Mouse (Mus musculus): ENCODE results near the gene Specc1.

Specc1 gene

DNA sequence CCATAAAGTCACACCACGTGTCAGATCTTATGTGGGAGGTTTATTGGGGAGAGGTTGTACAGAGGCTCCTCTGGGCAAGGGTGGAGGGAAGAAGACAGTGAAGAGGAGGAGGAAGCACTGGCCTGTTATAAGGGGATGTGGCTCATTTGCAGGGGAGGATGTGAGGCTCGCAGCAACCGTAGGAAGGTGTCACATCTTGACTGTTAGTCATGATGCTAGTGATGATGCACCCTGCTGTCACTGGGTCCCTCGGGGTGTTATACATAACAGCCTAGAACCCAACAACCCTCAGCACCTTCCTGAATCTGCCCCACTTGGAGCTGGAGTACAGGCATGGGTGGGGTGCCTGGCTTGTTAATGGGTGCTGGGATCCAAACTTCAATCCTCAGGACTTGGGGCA is 94.9 kb downstream of the Specc1 start:
- DNase-seq, result no peak

DNA sequence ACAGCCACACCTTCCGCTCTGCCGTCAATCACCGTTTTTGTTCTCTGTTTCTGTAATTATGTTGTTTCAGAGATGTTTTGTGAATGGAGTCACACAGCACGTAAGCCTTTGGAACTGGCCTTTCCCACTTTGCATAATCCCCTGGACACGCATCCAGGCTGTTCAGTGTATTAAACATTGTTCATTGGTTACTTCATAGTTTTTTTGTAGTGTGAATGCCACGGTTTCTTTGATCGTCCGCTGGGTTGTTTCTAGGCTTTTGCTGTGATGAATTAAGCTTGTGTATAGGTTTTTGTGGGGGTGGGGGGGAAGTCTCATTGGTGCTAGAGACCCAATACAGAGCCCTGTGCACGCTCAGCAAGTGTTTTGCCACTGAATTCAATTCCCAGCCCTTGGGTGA is 97.4 kb downstream of the Specc1 start:
- no peak for DNase-seq

DNA sequence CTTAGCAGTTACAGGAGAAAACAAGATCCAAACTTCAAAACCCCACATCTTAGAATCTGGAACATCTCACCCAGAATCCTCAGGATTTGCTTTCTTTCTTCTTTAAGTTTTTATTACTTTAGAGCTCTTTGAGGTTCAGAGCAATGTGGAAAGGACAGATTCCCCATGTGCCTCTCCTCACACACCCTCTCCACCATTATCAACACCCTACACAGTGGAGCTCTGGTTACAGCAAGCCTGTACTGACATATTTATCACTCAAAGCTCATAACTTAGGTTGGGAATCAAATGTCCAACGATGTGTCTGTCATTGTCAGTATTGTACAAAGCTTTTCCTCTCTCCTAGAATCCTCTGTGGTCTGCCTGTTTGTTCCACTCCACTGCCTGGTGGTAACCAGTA is 108.0 kb downstream of the Specc1 start:
- no peak for DNase-seq

DNA sequence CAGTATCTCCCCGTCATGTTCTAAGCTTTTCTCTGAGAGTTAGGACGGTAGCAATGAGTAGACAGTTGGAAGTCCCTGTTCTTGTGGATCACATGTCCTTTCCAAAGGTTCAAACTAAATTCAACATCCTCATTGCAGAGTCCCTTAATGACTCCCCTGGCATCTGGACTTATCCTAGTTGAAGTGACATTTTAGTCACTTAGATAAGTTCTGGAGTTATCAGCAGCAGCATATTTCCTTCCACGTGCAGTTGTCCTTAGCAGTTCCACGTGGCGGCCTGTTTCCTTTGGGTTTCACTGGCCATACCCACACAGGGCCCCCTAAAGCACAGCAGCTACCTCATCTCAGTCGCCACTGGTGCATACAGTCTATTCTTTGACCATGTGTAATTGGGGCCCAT is 109.1 kb downstream of the Specc1 start:
- no peak for DNase-seq

DNA sequence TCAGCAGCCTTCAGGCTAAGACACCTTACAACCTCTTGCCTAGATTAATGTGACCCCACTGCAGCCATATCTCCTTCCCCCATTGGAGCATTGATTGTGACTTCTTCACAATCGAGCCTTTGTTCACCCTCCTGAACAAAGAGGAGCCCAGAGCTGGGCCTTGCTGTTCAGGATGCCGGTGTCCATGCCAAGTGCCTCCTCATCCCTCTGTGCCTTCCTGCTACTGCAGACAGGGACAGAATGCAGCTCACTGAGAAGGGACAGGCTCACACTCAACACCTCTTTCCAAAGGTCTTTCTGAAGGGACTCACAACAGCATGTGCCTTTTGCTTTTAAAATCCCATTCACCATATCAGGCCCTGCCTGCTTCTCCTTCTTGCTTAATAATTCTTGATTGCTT is 113.0 kb downstream of the Specc1 start:
- DNase-seq, result no peak

DNA sequence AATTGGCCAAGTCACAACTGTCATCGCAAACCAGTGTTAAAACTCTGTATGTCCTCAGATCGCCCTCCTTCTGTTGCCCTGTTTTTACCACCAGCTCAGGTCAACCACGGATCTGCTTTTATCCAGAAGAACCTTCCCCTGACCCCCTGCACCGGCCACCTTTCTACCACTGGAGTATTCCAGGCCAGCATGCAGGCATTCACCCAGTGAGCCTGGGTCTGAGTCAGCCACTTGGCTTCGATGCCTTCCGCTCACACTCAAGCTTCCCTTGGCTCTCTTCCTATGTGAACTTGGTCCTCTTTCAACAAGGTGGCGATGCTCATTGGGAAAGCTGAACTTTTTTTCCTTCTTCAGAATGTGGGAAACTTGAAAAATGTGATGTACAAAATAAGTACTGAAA is 113.6 kb downstream of the Specc1 start:
- no peak for DNase-seq

DNA sequence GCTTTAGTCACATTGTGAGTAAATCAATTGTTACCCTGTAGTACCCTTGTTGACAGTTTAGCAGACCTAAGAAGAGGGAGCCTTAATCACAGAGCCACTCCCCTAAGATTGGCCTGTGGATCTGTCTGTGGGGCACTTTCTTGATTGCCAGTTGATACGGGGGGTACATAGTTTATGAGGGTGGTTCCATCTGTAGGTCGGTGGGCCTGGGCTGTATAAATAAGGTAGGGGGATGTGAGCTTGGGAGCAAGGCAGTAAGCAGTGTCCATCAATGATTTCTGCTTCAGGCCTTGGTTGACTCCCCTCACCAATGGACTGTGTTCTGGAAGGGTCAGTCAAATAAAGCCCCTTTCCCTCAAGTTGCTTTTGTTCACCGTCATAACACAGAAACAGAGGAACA is 115.8 kb downstream of the Specc1 start:
- DNase-seq, result no peak

DNA sequence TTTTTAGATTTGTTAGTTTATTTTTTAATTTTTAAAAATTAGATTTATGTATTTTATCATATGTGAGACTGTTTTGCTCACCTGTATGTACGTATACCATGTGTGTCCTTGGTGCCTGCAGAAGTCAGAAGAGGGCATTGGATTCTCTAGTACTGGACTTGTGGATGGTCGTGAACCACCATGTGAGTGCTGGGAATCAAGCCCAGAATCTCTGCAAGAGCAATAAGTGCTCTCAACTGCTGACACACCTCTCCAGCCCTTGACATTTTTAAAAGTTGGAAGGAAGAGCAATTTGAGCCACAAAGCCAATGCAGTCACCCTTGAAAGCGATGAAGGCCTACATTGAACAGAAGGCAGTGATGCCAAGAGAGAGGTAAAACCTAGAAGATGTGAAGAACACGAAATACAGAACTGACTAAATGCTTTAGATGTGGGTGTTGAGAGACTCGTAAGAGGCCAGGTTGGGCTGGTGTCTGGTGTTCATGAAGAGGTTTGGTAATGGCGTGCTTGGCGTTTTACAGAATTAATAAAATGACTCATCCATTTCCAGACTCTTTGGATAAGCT is 117.1 kb downstream of the Specc1 start:
- no peak for DNase-seq

DNA sequence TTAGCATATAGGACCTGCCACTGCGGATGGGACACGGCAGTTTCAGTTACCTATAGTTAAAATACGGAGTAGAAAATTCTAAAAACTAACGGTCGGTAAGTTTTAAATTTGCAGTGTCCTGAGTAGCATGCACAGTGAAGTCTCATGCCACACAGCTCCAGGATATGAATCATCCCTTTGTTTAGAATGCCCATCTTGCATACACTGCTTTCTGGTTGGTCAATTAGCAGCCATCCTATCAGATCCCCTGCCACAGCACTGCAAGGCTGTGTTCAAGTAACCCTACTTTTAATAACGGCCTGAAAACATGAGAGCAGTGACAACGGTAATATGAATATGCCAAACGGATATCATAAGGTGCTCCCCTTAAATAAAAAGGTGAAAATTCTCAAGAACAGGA is 118.0 kb downstream of the Specc1 start:
- no peak for DNase-seq

DNA sequence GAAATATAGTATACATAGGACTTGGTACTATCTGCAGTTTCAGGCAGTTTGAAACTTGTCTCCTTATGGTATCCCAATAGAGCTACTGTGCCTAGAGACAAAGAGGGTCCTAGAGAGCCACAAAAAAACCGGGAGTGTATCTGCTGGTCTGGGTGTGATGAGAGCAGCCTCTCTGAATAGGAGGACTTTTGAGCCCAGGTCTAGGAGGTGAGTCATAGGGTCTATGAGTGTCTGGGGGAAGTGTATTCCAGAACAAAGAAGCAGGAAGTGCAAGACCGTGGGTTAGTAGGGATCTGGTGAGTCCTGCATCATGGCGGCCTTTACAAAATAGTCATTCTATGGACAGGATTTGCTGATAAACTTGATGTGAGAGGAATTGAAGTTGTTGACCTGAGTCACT is 118.5 kb downstream of the Specc1 start:
- no peak for DNase-seq

DNA sequence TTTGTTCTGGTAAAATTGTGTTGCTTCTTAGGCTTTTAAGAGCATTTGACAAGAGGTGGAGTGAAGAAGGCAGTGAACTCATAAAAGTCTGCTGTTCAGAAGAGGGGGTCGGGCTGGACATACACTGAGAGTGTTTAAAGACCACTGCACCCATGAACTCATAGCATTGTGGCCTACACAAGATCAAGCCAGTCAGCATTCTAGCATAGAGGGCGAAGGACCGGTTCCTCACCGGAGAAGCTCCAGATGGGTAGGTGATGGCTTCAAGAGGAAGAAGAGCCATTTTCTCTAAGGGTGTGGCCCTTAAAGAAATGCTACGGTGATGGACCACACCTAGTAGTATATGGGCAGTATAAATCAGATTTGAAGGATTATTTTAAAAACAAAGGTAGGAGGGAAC is 119.0 kb downstream of the Specc1 start:
- DNase-seq, result no peak

DNA sequence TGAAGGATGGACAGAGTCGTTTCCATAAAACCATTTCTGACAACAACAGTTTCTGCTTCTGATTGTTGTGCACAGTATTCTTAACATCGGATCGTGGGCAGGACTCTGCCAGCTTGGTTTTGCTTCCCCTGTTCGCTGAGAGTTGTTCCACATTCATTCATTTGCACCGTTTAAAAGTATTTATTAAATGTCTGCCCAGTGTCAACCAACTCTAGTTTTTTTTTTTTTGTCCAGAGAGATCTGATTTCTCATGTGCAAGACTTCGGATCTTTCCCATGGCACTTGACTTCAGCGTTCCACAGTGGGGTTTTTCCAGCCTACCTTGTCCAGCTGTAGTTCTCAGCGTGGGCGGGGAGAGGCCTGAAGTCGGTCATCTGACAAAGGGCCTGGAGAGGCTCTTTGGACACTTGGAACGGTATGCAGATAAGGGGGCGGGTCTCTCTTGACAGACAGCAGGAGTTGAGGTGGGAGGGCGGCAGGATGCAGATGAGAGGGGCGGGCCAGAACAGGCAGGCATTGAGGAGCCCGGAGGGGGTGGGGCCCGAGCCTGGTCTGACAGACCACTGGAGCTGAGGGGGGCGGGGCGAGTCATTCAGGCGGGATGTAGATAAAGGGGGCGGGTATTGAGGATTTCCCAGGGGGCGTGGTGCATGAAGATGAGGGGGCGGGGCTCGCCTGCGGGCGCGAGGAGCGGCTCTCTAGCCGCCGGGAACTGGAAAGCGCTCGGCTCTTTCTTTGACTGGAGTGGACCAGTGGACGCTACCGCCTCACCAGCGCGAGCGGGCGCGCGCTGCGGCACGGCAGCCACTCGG is 120.0 kb downstream of the Specc1 start:
- peak; percentile 100 for DNase-seq

DNA sequence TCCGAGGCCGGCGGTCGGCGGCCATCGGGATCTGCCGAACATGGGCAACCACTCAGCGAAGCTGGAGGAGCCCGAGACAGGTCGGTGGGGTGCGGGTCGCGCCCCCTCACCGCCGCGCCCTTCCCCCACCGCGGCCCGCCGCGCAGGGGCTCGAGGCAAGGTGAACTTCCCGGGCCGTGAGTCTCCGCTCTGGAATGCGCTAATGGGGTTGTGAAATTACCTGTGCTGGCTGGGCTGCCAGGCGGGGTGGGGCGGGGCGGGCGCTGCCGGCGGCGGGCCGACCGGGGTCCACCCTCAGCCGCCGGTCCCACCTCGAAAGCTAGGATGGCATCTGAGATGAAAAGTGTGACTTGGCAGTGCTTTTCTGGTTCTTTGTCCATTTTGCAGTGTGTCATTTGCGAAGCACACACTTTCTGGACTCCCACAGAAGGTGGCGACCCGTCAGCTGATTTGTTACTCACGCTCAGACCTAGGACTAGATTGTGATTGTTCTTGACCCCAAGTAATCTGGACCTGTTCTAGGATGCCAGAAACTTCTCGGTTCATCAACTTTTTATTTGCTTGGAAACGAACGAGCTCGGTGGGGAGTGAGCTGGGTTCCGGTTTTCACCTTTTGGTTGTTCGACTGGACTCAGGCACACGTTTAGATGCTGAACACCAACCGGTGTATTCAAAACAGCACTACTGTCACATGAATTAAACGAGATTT is 120.7 kb downstream of the Specc1 start:
- peak; percentile 61 for DNase-seq

DNA sequence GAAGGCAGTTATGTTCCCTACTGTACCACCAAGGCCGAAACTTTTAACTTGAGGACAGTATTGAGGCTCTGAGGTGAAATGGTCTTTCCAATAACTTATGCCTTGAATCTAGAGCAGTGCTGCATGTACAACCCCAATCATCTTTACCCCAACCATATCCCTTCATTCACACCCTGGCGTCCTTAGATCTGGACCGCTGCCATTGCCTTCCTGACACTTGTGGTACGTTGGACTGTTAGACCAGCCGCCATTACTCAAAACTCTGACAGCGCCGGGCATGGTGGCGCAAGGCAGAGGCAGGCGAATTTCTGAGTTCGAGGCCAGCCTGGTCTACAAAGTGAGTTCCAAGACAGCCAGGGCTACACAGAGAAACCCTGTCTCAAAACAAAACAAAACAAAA is 121.8 kb downstream of the Specc1 start:
- no peak for DNase-seq

DNA sequence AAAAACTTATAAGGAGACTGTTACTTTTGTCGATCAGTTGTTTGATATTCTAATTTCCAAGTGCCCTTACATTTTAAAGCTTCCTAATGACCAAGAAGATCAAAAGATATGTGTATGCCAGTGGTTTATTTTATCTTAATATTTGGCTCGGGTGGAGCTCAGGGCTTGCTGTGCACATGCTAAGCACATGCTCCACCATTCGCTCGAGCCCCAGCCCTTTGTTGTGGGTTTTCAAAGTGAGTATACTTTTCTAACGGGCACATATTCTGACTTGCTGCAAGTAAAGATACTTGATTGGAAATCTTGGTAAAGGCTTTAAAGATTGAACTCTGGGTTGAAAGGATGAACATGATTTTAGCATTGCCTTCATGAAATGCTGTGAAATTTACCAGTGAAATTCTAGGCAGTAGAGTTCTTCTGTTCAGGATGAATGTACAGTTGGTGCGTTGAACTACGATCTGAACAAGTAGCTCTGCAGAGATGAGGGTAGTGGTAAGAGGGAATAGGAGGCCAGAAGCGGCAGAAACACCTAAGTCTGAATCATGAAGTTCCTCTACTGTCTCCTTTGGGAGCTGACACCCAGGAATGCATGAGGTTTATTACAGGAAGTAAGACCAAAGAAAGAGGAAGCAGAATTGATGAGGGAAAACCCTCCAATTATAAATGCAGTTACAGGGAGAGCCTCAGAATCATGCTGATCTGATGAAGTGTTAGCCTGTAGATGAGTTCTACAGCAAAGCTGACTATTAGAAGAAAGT is 122.7 kb downstream of the Specc1 start:
- DNase-seq, result no peak

DNA sequence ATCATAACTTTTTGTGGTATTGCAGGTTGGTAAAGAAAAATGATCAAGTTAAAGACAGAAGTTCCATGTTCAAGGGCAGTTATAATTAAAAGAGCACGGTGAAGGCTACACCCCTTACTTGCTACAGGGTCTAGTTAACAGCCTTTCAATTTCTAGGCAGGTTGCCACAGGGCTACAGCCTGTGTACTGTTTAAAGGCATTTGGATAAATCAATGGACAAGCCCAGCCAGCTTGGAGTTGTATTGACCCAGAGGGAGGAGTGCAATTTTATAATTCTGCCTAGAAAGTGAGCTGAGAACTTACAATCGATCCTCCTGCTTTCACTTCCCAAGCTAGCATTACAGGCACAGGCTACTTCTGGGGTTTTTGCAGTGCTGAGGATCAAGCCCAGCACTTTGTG is 123.9 kb downstream of the Specc1 start:
- DNase-seq, result no peak

DNA sequence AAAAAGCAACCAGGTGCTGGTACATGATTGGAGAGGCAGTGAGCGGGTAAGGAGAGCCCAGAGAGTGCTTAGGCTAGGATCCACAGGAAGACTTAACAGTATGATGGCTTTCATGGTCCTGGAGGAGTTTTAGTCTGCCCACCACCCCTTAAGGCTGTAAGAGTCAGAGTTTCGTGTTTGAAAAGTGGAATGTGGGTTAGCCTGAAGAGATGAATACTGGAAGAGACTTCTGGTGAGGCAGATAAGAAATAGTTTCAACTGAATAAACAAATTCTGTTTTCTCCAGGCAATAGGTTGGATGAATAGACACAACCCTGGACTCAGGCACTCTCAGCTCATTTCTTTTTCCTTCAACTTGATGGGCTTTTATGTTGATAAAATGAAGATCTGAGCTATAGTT is 130.1 kb downstream of the Specc1 start:
- no peak for DNase-seq

DNA sequence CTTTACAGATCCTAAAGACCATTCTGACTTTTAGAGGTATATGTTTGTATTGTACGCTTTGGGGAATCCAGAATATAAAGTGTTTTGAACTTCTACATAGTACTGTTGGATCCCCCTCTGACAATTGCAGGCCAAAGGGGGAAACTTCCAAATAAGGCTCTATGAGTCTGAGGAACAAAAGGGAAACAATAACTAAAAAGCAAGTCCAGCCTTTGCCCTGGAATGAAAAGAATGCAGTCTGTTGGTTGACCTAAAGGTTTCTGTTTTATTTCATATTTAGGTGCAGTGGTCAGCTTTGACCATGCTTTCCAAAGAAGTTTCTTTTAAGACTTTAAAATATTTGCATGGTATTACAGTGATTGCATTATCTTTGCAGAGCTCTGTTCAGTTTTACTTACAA is 130.5 kb downstream of the Specc1 start:
- DNase-seq, result no peak

DNA sequence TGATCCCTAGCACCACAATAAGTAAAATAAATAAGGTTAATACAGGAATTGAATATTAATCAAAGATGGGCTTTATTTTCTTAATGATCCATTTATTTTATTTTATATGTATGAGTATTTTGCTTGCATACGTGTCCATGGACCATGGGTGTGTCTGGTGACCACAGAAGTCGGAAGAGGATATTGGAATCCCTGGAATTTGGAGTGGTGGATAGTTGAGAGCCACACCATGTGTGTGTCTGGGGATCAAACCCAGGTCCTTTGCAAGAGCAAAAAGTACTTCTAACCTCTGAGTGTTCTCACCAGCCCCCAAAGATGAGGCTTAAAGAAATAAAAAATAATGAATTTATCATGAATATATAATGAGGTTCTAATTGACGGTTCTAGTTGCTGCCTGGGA is 132.1 kb downstream of the Specc1 start:
- DNase-seq, result no peak

DNA sequence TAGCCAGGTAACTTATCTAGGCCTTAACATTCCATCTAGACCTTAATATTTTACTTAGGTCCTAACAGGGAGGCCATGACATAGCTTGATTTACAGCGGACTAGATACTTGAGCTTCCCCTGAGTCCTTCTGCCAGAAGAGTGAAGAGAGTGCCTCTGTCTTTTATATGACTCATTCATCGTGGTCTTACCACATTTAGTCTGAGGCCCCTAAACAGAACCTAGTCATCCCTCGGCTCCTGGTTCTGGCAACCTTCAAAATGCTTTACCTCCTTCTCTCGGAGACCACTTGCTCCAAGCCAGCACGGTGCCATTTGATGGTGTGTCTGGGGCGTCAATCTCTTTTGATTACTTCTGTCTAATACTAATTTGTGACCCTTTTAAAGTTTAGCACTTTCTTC is 133.8 kb downstream of the Specc1 start:
- DNase-seq, result no peak

DNA sequence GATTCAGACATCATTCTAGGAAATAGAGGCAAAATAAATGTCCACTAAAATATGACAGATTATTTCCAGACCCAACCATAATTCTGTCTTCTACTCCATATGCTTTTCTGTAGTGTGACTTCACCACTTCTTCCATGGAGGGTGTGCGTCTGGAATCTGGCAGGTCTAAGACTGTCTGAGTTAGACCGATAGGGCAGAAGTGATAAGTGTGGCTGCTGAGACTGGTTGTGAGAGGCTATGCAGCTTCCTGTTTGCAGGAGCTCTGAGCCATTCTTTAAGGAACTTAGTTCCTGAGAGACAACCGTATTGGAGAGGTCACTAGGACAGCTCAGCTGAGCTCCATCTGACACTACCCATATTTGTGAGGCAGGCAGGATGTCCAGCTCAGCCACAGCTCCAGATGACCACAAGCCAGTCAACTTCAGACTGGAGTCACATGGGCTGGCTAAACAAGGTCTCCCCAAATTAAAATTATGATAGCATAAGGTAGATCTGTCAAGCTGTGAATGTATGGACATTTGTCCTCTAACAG is 146.9 kb downstream of the Specc1 start:
- no peak for DNase-seq

DNA sequence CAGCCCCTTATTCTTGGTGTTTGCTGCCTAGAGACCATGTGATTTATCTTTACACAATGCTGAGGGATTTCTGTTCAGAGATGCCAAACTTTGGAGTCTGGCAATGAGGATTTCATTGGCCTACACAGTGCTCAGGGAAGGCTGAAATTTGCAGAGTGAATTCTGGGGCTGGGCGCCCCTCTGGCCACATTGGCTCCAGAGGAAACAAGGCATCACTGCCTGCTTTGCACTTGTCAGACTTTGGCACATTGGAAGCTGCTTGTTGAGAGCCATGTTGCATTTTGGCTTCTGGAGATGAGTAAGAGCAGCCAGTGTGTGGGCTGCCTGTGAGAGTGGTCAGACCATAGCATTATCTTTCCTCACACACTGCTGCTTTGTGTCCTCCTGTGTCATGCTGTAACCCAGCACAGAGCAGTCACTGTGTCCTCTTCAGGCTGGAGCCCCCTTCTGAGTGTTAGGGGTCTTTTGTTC is 149.9 kb downstream of the Specc1 start:
- DNase-seq, result no peak

DNA sequence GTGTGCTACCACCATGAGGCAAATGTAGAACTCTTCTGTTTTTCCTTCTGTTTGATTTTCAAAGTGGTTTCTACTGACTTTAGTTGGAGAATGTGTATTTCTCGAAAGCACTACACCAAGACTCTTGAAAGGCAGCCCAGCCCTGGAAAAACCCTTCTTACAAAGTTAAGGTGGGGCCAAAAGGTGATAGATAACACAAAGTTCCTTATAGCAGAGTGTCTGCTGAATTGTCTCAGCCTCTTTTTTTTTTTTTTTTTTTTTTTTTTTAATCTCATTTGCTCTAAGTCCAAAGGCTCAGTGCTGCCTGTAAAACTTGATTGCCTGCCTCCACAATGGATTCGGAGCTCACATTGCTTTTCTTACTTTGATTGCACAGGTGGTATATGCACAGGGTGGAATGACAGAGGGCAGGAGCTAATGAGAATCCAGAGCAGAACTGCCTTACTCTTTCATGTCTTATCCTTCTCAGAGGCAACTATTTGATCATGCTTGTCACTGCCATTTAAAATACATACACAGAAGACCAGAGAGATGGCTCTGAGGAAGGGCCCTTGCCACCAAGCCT is 150.8 kb downstream of the Specc1 start:
- no peak for DNase-seq

Measured in kidney, adult 9 months (tissue).